Mouse (Mus musculus) mesoderm, embryonic 11.5 days (tissue): ENCODE data around the gene Aym1.
"Not testable (repeated sequence)": the region's sequence is repeated elsewhere in the genome, so short reads cannot be mapped to it uniquely, and the experiment has no call there.

Source experiments
- DNase-seq: peaks from one replicate; pipeline ENCODE4 v3.0.0-alpha.2; 2012; ENCODE audit warnings: low read depth, low spot score

Aym1 gene

DNA sequence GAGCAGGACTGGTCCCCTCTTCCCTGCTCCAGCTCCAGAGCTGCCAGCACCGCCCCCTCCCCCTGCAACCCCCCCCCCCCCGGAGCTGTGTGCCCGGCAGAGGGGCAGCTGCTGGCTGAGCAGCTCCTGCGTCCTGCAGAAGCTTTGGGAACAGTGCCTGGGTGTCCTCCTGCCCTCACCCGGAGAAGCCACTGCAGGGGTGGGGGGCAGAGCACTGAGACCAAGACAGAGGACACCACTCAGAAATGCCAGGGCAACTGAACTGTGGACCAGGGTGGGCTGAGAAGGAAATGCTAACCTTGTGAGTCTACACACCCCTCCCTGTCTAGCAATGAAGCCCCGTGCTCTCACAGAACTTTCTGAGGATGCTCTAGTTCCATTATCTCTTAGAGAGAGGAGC lies at the start of gene Aym1:
TSS of gene Aym1 (plus strand) at position 109 of the 400 bp plus-strand sequence.
- no peak for DNase-seq

DNA sequence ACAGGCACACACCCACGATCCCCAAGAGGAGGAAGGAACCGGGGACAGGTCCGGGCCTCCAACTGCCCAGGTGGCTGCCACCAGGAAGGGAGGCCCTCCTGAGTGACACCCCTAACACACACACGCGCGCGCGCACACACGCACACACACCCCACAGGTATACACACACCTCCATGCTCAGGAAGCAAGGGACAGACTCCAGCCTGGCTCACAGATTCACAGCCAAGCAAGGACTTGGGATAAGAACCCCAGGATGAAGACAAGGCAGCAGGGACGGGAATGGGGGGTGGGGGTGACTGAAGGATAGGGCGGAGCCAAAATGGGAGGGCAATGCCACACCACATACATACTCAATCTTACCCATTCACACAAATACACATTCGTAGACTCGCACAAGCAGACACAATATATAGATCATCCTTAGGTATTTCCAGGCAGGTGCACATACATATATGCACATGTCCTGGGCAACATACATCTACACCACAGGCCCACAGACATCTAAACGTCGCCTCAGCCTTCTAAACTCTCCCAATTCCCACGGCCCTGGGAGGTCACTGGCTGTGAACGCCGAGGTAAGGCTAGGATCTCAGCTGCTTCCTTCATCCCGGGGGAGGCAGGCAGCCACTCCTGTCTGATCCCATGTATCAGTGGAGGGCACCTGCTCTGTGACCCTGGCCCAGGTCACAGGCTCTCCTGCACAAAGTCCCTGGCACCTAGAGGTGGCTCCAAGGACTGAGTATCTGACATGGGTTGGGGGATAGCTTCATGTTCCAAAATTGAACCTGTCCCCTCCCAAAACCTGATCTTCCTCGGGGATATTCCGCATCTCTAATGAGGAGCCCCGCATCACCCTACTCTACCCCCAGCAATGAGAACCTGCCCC lies 47.4 kb upstream of the Aym1 start:
- DNase-seq = no peak

DNA sequence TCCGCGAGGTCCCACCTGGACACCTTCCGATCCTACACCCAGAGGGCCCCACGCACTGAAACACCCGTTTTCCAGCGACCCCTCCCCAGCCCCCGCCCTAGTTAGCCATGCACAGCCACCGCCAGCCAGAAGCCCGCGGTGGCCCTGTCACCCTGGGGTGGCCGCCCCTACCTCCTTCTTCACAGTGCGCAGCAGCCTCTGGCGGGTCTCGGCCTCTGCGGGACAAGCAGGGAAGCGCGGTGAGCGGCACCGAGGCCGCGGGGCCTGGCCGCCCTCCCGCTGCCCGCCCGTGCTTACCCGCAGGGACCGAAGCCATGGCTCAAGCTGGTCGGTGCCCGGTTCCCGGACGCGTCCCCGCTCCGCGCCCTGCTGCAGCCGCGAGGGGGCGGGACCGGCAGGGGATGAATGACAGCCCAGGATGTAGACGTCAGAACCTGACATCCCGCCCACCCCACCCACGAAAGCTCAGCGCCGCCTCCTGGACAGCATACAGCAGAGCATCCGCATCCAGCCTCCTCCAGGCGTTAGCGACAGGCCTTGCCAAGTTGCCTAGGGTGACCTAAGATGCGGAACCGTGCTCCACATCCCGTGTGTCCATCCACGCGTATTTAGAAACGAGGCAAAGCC lies 46.6 kb upstream of the Aym1 start, which contains the start of gene Sgsm1:
TSS of gene Sgsm1 (minus strand) at position 410 of the 627 bp plus-strand sequence.
- peak; percentile 88 for DNase-seq

DNA sequence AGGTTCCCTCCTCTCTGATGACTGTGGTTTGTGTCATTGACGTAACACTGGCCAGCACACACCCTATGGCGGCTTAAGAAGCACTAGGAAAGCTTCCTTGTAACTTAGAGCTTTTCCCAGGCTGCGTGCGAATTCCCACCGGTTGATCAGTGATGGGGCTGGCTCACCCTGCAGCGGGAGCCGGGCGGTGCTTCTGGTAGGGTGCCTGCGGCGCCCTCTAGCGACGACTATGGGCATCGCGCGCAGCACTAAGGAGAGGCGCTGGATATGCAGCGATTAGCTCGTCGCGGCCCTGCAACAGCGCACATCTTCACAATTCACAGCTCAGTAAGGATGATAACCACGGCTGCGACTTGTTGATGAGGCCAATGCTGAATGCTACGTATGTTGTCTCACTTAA lies 43.1 kb upstream of the Aym1 start:
- DNase-seq = peak; percentile 87

DNA sequence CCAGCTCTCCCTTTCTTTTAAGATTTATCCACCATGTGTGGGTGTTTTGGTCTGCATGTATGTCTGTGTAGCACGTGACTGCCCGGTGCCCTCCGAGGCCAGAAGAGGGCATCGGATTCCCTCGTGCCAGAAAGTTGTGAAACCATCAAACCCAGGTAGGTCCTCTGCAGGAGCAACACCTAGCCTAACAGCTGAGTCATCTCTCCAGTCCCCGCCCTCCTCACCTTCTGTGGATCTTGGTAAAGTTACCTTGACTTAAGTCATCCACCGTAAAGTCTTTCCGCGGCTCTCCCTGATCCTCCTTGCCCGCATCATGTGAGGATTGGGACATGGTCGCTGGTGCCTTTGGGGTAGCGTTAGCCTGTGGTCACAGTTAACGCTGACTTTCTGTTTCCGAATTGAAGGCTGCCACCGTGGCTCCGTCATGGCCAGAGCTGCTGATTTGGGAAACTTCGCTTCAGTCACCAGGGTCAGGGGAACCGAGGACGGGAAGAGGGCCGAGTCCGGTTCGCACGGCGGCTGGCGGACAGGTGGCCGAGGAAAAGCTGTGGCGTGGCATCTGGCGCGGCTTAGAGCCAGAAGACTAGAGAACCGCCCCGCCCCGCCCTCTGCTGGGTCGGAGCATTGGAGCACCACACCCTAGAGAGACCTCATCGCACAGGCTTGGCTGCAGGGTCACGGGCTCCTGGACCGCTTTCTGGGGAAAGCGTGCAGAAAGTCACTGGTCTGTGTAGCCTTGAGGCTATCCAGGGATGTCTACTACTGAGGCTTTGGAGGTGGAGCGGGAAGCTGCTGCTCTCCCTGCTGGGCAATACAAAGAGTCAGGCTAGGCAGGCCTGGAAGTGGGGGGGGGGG lies 33.1 kb upstream of the Aym1 start:
- DNase-seq = no peak

DNA sequence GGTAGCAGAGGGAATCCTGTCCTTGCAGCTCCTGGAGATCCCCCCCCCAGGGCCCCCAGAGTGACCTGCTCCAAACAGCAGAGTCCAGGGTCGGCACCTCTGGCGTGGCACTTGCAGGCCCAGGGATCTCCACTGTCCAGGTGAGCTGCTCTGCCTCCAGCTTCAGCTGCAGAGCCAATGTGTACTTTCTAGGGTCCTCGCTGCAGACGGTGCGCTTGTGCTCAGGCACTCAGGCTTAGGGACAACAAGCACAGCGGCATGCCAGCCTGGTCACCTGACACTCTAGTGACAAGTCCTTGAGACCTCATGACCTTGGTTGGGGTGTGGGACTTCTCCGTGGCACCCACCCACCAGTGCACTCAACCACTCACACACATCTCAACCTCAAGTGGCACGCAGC lies 27.6 kb upstream of the Aym1 start:
- DNase-seq = no peak

DNA sequence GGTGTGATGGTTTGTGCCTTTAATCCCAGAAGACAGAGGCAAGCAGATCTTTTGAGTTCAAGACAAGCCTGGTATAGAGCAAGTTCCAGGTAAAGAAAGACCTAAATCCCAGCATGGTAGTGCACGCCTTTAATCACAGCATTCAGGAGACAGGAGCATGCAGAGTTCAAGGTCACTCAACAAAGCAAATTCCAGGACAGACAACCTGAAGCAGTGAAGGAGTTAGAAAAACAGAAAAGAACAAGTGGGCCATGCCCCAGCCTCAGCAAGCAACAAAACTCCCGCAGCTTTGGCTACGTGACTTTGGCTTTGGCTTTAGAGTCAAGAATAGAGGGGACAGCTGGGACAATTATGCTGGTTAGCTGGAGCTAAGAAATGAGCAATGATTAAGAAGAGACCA lies 26.9 kb upstream of the Aym1 start:
- no peak for DNase-seq

DNA sequence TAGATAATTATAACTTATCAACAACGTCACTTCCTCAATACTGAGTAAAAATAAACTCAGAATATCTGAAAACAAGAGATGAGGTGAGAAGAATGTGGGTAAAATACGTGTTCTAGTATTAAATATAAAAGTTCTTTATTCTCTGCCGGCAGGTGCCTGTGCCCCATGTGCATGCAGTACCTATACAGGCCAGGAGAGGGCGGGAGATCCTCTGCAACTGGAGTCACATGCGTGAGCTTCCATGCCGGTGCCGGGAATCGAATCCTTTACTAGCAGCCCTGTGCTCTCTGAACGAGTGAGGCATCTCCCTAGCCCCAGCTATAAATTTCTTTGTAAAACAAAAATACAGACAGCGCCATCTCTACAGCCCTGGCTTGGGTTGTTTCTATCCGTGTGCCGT lies 24.9 kb upstream of the Aym1 start:
- DNase-seq = peak; percentile 59

DNA sequence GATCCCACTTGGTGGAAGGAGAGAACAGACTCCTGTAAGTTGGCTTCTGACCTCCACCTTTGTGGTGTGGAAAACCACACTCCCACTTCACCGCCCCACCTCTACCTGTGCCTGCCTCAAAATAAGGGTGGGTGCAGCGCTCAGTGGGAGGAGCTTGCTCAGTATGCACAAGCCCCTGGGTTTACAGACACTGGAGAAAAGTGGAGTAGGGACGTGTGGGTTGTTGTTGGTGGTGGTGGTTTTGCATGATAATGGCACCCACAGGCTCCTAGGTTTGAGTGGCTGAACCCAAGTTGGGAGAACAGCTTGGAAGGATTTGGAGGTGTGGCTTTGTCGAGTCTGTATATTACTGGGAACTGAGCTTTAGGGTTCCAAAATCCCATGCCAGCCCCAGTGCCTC lies 24.2 kb upstream of the Aym1 start:
- no peak for DNase-seq

DNA sequence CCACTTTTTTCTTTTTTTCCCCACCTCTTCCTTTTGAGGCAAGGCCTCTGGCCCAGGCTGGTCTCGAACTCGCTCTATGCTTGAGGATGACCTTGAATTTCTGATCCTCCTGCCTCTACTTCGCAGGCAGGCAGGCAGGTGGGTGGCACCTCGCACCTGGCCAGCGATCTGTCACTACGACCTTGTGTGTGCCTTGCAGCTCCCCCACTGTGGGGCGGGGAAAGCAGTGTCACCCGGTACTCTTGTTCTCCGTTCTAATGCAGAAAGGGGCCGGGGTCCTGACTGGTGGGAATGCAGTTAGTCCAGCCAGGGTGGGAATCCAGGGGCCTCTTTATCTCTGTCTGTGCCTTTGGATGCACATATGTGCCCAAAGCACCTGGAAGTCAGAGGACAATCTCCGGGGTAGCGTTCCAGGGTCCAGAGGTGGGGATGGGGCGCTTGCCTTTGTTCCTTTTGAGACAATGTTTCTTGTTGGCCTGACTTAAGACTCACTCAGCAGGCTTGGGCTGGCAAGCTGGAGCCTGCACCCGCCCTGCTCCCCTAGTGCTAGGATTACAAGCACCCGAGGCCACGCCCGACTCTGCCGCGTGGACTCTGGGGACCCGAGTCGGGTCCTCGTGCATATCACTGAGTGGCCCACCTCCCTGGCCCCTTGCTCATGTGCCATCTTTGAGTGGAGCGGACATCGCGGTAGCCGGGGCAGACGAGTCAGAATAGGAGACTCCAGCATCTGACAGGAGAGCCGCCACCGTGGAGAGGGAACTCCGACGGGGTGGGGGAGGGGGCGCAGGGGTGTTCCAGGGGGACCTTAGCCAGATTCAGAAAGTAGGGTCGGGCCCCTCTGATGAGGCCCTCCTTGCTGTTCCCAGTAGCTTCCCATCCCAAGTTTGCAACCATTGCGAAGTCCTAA lies 22.2 kb upstream of the Aym1 start:
- no peak for DNase-seq

DNA sequence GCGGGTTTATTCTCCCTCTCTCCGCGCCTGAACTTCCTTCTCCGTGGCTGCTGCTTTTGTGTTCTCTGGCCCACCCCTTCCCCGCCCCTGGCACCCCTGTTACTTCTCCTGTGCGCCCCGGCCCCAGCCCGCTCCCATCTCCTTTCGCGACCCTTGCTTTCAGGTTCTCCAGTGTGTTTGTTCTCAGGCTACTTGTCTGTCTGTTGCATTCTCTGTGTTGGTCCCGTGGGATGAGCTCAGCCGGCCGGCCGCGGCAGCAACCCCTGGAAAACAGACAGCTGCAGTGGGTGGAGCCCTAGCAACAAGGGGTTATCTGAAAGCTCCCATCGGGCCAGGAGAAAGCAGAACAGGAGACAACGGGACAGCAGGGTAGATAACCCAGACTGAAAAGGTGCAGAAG lies 21.4 kb upstream of the Aym1 start:
- peak; percentile 56 for DNase-seq

DNA sequence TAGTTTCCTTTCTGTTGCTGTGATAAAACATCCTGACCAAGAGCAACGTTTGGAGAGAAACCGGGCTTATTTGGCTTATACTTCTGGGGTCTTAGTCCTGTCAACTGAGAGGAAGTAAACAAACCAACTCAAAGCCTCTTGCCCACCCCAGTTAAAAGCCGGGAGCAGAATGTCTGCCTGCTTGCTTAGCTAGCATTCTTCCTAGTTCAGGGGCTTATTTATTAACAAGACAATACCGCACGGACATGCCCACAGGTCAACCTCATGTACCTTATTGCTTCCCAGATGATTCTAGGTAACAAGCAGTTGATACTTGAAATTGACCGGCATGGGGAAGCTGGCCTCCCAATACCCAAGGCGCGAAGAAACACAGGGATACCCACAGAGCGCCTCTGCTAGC lies 20.8 kb upstream of the Aym1 start:
- DNase-seq = no peak

DNA sequence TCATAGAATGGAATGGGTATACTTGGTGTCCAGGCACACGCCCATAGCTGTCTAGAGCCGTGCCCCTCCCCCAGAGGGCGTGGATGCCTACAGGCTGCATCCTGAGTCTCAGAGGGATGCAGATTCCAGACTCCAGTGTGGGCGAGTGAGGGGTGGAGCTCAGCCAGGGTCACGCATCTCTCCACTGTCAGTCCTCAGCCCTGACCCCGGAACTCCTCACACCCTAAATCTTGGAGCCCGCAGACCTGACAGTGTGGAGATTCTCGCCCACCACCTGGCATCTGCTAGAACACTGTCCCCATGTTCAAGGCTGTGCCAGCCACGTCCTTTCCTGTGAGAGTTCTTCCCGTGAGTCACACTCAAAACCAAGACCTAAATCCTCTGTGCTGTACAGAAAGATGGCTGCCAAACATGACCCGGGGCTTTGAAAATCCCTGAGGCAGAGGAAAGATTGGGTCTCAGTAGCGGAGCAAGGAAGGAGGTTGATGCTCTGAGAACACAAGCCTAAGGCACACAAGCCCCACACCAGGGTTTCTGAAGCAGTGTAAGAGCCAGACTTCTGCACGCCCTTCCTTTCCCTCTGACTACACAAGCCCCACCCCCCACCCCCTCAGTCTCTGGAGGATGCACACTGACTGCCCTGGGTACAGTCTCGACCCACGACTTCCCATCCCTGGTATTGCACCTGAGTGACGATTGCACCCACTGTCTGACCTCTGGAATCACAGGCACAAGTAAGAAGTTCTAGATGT lies 12.3 kb upstream of the Aym1 start:
- DNase-seq = no peak

DNA sequence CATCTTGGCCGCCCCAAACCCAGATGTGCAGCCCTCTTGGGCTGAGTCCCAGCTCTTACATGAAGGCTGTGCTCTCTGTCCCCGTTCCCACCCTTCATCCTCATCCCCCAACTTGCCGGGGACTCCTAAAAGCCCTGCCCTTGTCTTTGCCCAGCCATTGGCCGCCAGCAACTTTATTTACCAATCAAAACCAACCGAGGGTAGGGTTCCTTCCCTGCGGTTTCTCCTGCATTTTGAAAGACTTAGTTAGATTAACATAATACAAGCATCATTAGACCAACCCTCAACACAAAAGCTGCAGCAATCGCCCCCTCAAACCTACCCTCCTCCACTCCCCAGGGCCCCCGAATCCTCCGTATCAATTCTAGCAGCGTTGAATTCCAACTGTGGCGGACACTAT lies 11.3 kb upstream of the Aym1 start:
- DNase-seq = no peak

DNA sequence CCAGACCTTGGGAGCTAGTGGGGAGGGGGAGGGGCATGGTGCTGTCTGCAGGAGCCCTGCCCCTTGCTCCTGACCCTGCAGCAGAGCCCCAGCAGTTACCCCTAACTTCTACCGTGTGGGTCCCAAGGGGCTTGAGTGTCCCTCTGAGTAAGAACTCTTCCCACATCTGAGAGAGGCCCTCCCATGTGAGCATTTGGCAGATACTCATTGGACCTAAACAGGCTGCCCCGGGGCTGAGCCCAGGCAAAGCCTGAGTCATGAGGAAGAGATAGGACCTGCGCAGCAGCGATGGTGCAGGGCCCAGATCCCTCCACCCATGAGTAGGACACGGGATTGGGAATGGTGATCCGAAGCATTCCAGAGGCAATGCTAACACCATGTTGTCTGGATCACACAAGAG lies 10.4 kb upstream of the Aym1 start:
- DNase-seq = not testable (repeated sequence)

DNA sequence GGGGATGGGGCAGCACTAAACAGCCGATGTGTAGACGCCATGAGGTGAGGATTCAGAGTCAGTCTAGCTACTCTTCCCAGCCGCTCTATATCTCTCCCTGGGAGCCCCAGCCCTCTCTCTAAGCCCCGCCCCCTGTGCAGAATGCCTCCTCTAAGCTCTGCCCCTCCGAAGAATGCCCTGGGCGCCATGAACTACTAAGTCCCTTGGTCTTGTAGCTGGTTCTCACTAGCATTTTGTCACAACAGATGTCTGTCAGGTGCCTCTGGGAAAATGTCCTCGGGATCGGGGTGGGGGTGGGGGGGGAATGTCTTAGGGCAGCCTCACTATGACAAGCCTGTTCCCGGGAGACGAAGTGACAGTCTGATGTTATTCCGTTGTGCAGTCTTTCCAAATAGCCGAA lies 9.5 kb upstream of the Aym1 start:
- DNase-seq = no peak

DNA sequence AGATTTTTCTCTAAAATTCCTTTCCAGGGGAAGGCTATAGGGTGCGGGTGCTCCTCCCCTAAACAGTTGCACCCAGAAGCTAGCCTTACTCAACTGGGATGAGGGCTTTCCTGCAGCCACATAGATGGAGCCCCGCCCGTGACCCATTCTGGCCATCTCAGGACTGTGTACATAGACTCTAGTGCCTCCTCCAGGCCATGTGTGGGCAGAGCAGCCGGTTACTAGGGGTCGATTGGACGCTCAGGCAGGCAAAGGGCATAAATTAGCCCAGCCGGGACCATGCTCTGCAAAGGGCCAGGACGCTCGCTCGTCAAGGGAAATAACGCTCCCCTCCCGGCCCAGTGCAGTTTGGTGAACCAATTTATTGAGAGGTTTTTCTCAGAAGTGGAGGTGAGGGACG lies 8.5 kb upstream of the Aym1 start:
- peak; percentile 51 for DNase-seq

DNA sequence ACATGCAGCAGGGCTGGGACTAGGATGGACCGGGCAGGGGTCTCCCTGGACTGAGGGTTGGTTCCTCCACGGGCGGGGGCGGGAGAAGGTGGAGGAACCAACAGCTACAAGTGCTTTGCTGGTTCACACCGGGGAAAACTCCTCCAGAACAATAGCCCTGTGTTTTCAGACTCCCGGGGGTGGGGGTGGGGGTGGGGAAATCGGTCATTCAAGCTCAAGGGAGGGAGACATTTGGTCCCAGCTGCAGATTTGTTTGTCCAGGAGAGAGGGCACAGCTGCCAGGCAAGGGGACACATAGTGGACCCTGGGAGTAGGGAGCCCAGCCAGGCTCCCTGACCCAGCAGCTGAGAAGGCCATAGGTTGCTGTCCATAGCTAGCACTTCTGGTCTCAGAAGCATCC lies 7.9 kb upstream of the Aym1 start:
- no peak for DNase-seq

DNA sequence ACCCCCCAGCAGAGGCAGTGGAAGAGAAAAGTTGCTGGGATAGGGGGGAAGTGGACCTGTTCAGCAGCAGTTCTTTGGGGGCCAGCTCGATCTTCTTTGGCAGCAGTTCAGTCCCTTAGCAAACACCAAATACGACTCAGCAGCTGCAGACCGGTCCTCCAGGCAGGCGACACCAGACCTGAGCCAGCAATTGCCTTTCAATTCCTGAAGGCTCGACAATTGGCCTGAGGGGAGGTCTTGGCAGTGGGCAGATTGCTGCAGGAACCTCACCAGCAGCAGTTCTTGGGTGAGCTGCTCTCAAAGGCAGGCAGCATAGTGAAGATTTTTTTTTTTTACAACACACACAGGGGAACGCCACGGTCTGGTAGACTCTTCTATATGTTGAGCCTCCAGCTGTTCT lies 7.3 kb upstream of the Aym1 start:
- DNase-seq = no peak

DNA sequence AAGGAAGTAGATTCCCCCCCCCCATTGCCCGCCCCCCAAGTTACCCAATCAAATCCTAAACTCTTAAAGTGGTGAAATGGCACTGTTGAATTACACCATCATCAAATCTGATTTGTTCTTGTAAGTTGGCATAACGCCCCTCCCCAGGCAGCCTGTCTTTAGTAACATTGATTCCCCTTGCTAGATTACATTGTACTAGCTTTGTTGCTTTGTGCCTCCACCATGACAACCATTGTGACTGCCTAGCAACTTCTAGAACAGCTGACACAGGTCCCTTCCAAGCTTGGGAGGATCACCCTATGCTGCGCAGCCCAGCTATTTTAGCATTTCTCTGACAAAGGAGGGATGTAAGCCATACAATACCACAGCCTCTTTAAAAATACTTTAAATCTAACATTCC lies 5.3 kb upstream of the Aym1 start:
- DNase-seq = peak; percentile 60
